Mouse (Mus musculus) mesoderm, embryonic 11.5 days (tissue): ENCODE data around the gene Ube2b.

Source experiments
- DNase-seq: peaks from one replicate; pipeline ENCODE4 v3.0.0-alpha.2; 2012; ENCODE audit warnings: low read depth, low spot score

The Ube2b gene

DNA sequence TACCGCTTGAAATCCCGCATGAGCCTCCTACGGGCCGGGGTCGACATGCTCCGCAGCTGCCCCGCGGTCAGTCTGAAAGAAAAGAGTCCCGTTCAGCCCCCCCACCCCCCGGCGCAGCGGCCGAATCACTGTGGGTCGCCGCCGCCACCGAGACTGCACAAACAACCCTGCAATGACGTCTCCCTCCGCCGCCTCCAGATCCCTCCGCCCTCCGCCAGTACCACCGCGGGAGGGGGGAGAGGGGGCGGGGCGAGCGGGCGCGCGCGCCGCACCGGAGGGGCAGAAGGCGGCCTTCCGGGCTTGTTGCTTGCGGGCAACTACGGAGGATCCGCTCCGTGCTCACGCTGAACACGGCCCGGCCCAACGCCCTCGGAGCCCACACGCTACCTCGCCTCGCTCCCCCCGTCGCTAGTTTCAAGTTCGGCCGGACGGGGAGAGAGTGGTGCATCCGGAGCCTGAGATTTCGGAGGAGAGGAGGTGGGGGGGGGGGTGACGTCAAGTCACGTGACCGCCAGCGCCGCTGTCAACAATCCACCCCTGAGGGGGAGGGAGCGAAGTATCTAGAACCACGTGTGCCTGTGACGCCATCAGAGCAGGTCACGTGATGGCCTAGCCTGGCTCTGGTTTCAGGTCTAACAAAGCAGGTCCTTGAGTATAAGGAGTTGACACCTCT is at the start of gene Ube2b:
Ube2b (minus strand) TSS at position 473 of the 673 bp plus-strand sequence.
- peak; percentile 98 for DNase-seq

DNA sequence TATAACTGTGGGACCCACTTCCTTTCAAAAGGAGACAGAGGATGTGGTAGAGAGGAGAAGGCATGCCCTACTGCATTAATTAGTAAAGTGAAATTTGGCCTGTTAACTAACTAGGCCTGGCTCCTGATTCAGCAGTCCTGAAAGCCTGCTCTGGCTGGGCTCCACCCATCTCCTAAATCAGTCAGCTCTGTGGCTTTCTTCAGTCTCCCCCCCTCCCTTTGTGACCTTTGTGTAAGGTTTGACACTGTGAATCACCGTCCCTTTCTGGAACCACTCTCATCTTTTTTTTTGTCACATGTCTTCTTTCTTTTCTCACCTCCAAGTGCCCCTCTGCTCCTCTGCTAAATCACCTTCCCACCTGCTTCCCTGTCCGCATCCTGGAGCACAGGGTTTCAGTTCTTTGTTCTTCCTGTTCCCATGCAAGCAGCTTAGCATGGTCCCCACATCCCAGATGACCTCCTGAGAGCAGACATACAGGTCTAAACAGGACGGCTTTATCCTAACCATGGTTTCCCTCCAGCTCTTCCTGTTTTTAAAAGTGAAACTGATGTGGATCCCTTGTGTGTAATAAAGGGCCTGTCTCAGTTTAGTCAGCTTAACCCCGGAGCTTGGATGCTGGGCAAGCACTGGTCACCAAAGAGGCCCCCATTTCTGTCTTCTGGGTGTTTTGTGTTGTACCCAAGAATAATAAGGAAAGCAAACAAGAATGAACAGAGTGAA is 46.0 kb upstream of the Ube2b start:
- DNase-seq, result peak; percentile 20

DNA sequence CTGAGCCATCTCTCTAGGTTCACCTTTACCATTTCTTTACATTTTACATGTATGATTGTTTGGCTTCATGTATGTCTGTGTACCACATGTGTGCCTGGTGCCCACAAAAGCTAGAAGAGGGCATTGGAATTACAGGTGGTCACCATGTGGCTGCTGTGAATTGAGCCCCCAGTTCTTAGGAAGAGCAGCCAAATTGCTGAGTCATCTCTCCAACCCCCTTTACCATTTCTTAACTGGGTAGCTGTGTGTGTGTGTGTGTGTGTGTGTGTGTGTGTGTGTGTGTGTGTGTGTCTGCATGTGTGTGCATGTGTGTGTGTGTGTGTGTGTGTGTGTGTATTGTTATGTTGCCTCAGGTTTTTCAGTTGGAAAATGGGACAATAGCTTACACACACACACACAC is 43.6 kb upstream of the Ube2b start:
- DNase-seq, result no peak

- no peak for DNase-seq
These were observed 42.7 kb upstream of the Ube2b start for GRCm38 (mm10) chr11:52043224-52043623.

GRCm38 (mm10) chr11:52037659-52038058 is 37.1 kb upstream of the Ube2b start:
- DNase-seq, result no peak

GRCm38 (mm10) chr11:52035905-52036304 is 35.3 kb upstream of the Ube2b start:
- no peak for DNase-seq

DNA sequence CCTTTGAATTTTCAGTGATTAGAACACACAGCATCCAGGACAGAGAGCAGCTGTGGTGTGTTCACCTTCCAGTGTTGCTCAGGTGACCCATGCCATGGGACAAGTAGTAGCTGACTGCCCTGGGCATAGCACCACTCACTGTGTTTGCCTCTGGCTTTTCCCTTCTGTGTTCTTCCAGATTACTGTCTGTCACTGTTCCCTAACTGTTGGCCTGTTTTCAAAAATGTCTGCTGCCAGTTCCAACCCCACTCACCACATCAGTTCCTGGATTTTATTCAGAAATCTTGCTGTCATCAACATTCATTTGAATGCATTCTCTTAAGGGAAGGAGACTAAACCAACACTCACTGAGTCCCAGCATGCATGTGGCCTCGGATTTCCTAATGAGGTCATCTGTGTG is 33.4 kb upstream of the Ube2b start:
- DNase-seq, result no peak

DNA sequence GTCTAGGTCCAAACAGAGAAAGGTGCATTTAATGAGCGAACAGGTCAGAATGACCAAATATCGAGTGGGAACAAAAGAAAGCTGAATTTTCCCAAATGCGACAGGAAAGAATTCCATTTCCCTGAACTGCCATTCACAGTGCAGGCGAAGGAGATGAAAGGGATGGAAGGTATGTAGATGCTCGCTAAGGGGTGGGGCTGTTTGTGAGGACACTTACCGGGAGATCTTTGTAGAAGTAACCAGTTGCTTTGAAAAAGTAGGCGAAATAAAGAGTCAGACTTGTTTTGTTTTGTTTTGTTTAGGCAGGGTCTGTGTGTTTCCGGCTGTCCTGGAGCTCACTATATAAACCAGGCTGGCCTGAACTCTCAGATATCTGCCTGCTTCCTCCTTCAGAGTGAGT is 31.8 kb upstream of the Ube2b start:
- no peak for DNase-seq

DNA sequence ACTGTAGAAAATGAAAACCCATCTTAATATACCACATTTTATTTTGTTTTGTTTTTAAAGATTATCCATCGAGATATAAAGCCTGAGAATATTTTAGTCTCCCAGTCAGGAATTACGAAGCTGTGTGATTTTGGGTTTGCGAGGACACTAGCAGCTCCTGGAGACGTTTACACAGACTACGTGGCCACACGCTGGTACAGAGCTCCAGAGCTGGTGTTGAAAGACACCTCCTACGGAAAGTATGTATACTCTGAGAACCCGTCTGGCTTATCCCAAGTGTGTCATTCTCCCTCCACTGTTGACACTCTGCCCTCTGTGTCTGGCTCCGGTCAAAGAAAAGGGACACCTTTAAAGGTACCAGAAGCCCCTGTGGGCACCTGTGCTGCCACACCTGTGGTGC is 17.7 kb upstream of the Ube2b start:
- no peak for DNase-seq

- no peak for DNase-seq
These were observed 11.0 kb upstream of the Ube2b start for GRCm38 (mm10) chr11:52011541-52011940.

DNA sequence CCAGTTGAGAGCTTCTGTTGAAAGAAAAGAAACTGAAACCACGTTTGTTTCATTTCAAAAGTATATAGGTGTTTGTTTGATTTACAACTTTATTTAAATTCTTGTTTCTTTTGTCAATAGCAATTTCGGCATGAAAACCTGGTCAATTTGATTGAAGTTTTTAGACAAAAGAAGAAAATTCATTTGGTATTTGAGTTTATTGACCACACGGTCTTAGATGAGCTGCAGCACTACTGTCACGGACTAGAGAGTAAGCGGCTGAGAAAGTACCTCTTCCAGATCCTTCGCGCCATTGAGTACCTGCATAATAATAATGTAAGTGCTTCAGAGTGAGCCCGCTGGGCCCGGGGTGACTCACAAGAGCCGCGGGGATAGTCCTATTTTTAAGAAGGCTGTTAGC is 10.4 kb upstream of the Ube2b start:
- no peak for DNase-seq

- DNase-seq, result no peak
These were observed 5.0 kb upstream of the Ube2b start for GRCm38 (mm10) chr11:52005586-52005985.

DNA sequence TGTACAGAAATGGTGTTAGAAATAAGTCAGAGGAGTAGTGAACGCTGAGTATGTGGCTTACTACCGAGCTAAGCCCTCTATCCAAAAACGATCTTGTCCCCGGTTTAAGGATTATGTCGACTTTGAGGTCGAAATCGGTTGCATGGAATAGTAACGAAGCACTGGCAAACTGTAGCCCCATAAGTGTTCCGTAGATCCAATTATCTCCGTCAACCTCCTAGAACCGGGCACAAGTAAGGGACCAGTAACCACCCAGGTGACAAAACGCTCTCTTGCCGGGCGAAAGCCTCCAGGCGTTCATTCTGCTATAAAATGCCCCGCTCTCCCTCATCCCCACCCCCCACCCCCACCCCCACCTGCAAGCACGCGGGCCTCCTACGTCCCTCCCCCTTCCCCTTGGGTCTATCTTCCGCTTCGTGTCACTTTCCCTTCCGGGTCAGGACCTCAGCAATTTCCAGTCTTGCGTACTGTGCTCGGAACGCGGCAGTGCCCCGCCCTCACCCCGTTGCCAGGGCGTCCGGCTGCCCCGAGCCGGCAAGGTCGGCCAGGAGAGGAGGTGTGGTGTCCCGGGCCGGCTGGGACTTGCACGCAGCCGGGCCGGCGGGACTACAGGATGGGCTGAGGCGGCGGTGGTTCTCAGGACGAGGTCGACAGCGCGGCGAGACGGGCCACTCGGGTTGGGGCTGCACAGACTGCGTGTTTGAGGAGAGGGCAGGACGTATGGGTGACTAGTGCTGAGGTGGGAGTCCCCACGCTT is 3.4 kb upstream of the Ube2b start, which contains the start of gene Cdkl3:
Cdkl3 (plus strand) TSS at position 450 of the 757 bp plus-strand sequence.
- DNase-seq, result peak; percentile 97

DNA sequence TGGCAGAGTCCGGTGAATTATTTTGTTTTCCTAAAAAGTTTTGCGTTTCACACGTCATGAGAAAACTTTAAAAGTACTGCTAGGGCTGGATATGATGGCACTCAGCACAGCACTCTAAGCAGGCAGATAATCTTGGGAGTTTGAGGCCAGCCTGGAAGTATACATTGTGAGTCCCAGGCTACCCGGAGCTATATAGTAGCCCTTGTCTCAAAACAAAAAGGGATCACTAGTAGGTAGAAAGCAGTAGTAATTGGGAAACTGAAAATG is 2.9 kb upstream of the Ube2b start:
- DNase-seq, result no peak

- DNase-seq, result no peak
These were observed 2.4 kb upstream of the Ube2b start for GRCm38 (mm10) chr11:52002842-52003504.

- no peak for DNase-seq
These were observed 1.3 kb upstream of the Ube2b start for GRCm38 (mm10) chr11:52001861-52002260.

DNA sequence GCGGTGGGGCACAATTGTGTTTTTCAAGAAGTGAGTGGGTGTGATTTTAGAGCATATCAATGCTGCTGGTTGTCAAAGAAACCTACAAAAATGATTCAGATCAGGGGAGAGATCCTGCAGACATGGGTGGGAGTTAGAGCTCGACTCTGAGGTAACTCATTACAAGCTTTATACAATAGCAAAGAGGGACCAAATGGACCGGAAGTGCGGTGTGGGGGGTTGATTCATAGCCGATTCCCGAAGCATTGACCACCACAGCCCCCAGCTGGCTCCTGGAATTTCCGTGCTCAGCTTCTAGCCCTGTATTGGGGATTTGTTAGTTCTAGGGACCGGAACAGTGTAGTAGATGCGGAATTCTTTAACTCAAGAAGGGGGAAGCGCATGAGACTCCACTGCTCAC is 779 bp upstream of the Ube2b start:
- no peak for DNase-seq

GRCm38 (mm10) chr11:51999611-52000289 is 812 bp downstream of the Ube2b start:
- peak; percentile 71 for DNase-seq

- no peak for DNase-seq
These were observed 28.9 kb downstream of the Ube2b start for GRCm38 (mm10) chr11:51971644-51972043.

DNA sequence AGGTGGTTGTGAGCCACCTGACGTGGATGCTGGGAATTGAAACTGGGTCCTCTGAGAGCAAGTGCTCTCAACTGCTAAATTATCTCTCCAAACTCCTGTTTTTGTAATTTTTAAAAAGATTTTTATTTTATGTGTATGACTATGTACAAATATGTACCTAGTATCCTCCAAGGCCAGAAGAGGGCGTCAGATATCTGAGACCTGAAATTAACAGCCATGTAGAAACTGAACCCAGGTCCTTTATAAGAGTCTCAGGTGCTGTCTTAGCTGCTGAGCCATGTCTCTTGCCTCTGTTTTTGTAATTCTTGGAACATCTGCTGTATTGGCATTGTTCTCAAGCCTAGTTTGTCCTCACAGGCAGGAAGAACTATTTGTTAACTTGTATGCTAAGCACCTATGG is 31.1 kb downstream of the Ube2b start:
- DNase-seq, result no peak

GRCm38 (mm10) chr11:51968896-51969295 is 31.7 kb downstream of the Ube2b start:
- DNase-seq, result no peak
